Mouse (Mus musculus): ENCODE results near the gene Fgfr2.

- TF ChIP-seq POLR2A (IDR thresholded peaks at IDR 0.05; ENCODE audit: borderline replicate concordance, extremely low read depth, insufficient read depth, insufficient read length, poor library complexity, severe bottlenecking) (no peak), CTCF (IDR thresholded peaks at IDR 0.05; ENCODE audit: borderline replicate concordance, extremely low read depth, insufficient read depth, insufficient read length) (peak; percentile 20; the same call in 1 of the 2 replicates)
Measured at GRCm38 (mm10) chr7:130260060-130260459, 2863.1 kb downstream of the Fgfr2 start.

Measured in brain, embryonic 14.5 days (tissue).